ENCODE assay signal across 17 mouse cellular contexts in genomic region chrX:93539779-93540178, GRCm38 (mm10).
DNase-seq lines count a peak whose midpoint lies in the region; ATAC-seq and TF ChIP-seq lines count a peak whose summit lies in the region.
"Had no signal": no experiment of that assay in that cellular context is flagged by ENCODE, and none has a peak within 500 bp of the region (broad histone marks: within the 10 kb centered on the region; RNA-seq: fewer than 3 reads in every experiment).

No protein-coding gene starts in this region.

- ATAC-seq in forebrain, embryonic 14.5 days = no peak
- ATAC-seq in forebrain, embryonic 15.5 days (replicated peaks) = no peak
- no peak for ATAC-seq in hindbrain, postnatal 0 days
- ATAC-seq: inflammation-experienced regulatory T-cells, adult 6 months had no signal

- H3K27me3 ChIP-seq in forebrain, embryonic 14.5 days (replicated peaks; ENCODE audit: control insufficient read depth, insufficient read depth, low read length) = no peaks in the 10 kb centered on the region
- H3K27me3 ChIP-seq in forebrain, embryonic 15.5 days = no peaks in the 10 kb centered on the region
- H3K27me3 ChIP-seq in hindbrain, postnatal 0 days (ENCODE audit: insufficient read depth, low read length) = no peaks in the 10 kb centered on the region
- H3K27me3 ChIP-seq: CH12.LX; heart, embryonic 13.5 days; hindbrain, embryonic 15.5 days had no signal

- no peaks in the 10 kb centered on the region for H3K36me3 ChIP-seq in forebrain, embryonic 14.5 days (ENCODE audit: control insufficient read depth, insufficient read depth, low read length)
- H3K36me3 ChIP-seq in forebrain, embryonic 15.5 days = no peaks in the 10 kb centered on the region
- no peaks in the 10 kb centered on the region for H3K36me3 ChIP-seq in hindbrain, postnatal 0 days (ENCODE audit: insufficient read depth, low read length)
- H3K36me3 ChIP-seq: heart, embryonic 13.5 days; hindbrain, embryonic 15.5 days had no signal

- H3K4me1 ChIP-seq in forebrain, embryonic 14.5 days (ENCODE audit: control insufficient read depth, insufficient read depth, low read length) = no peaks in the 10 kb centered on the region
- no peaks in the 10 kb centered on the region for H3K4me1 ChIP-seq in forebrain, embryonic 15.5 days
- no peaks in the 10 kb centered on the region for H3K4me1 ChIP-seq in hindbrain, postnatal 0 days (ENCODE audit: insufficient read depth, low read length)
- H3K4me1 ChIP-seq: embryonic facial prominence, embryonic 10.5 days; heart, embryonic 13.5 days; hindbrain, embryonic 15.5 days had no signal

- DNase-seq in forebrain, embryonic 14.5 days (ENCODE audit: low spot score) = peak; percentile 13
- peak; percentile 2 for DNase-seq in kidney, postnatal 14 days
- DNase-seq in kidney, postnatal 4 days = no peak
- DNase-seq in R1 (ENCODE audit: low read depth, low spot score) = peak; percentile 5
- no peak for DNase-seq in hindbrain, postnatal 0 days (ENCODE audit: low spot score)
- DNase-seq: adrenal gland, postnatal 14 days; cerebellum, adult 2 months; cerebellum, postnatal 10 days; gastrocnemius, postnatal 36 days; heart, adult 11 months; heart, postnatal 36 days had no signal

- H3K27ac ChIP-seq in forebrain, embryonic 14.5 days (ENCODE audit: low read depth, low read length) = no peak overlapping the region
- no peak overlapping the region for H3K27ac ChIP-seq in forebrain, embryonic 15.5 days (replicated peaks)
- H3K27ac ChIP-seq in hindbrain, postnatal 0 days = no peak overlapping the region
- H3K27ac ChIP-seq: embryonic facial prominence, embryonic 10.5 days; heart, embryonic 13.5 days; hindbrain, embryonic 15.5 days had no signal

- H3K9me3 ChIP-seq in forebrain, embryonic 14.5 days (replicated peaks; ENCODE audit: control insufficient read depth, low read length) = no peaks in the 10 kb centered on the region
- H3K9me3 ChIP-seq in forebrain, embryonic 15.5 days = no peaks in the 10 kb centered on the region
- no peaks in the 10 kb centered on the region for H3K9me3 ChIP-seq in hindbrain, postnatal 0 days (ENCODE audit: low read length)
- H3K9me3 ChIP-seq: embryonic facial prominence, embryonic 10.5 days; heart, embryonic 13.5 days; hindbrain, embryonic 15.5 days had no signal

- 57% methylated on average over 2 of the region's 2 CpGs for WGBS in forebrain, embryonic 14.5 days
- 46% methylated on average over 2 of the region's 2 CpGs for WGBS in forebrain, embryonic 15.5 days
- 69% methylated on average over 2 of the region's 2 CpGs for WGBS in hindbrain, postnatal 0 days

- no peak for TF ChIP-seq CTCF in hindbrain, postnatal 0 days (IDR thresholded peaks at IDR 0.05; ENCODE audit: low read depth)

- H3K4me3 ChIP-seq in forebrain, embryonic 14.5 days (ENCODE audit: low read depth, low read length) = no peak overlapping the region
- H3K4me3 ChIP-seq in forebrain, embryonic 15.5 days = no peak overlapping the region
- H3K4me3 ChIP-seq in hindbrain, postnatal 0 days (ENCODE audit: low read length) = no peak overlapping the region
- H3K4me3 ChIP-seq: embryonic facial prominence, embryonic 10.5 days; heart, embryonic 13.5 days; hindbrain, embryonic 15.5 days had no signal

- H3K9ac ChIP-seq in forebrain, embryonic 14.5 days (ENCODE audit: low read length) = no peak overlapping the region
- H3K9ac ChIP-seq in forebrain, embryonic 15.5 days (replicated peaks) = no peak overlapping the region
- no peak overlapping the region for H3K9ac ChIP-seq in hindbrain, postnatal 0 days (replicated peaks; ENCODE audit: low read length)
- H3K9ac ChIP-seq: heart, embryonic 13.5 days; hindbrain, embryonic 15.5 days had no signal

- no peak overlapping the region for H3K4me2 ChIP-seq in forebrain, embryonic 14.5 days (ENCODE audit: low read length)
- H3K4me2 ChIP-seq in forebrain, embryonic 15.5 days (replicated peaks) = no peak overlapping the region
- no peak overlapping the region for H3K4me2 ChIP-seq in hindbrain, postnatal 0 days (ENCODE audit: low read depth, low read length)
- H3K4me2 ChIP-seq: heart, embryonic 13.5 days; hindbrain, embryonic 15.5 days had no signal

Comparison
In these comparisons a context has a peak if more than half of its experiments do, and no peak if none do; other contexts are left out.
1. DNase-seq: peak in forebrain, embryonic 14.5 days (single experiment), kidney, postnatal 14 days (single experiment) and R1 (single experiment); none in kidney, postnatal 4 days (0 of 2) and hindbrain, postnatal 0 days (single experiment).